19 mouse cellular contexts compared by ENCODE assay signal in genomic region chr11:60905407-60906120, GRCm38 (mm10). TPM values are rescaled to one million over a fixed set of nuclear protein-coding genes. Genes with fewer than 3 reads are reported as not detected.
DNase-seq lines count a peak whose midpoint lies in the region; ATAC-seq lines count a peak whose summit lies in the region.
"Had no signal": no experiment of that assay in that cellular context is flagged by ENCODE, and none has a peak within 500 bp of the region (broad histone marks: within the 10 kb centered on the region; RNA-seq: fewer than 3 reads in every experiment).

No protein-coding gene starts in this region.

- H3K9ac ChIP-seq in kidney, embryonic 15.5 days, result no peak overlapping the region
- H3K9ac ChIP-seq in liver, embryonic 11.5 days (ENCODE audit: low read depth, low read length), result no peak overlapping the region
- H3K9ac ChIP-seq: embryonic facial prominence, embryonic 13.5 days; forebrain, postnatal 0 days; limb, embryonic 13.5 days; liver, embryonic 14.5 days; lung, embryonic 15.5 days had no signal

- ATAC-seq in kidney, embryonic 15.5 days (replicated peaks; ENCODE audit: low FRiP score), result no peak
- ATAC-seq in liver, embryonic 11.5 days (replicated peaks; ENCODE audit: low FRiP score), result no peak
- ATAC-seq: forebrain, postnatal 0 days had no signal

- peaks cover 36% of the 10 kb centered on the region for H3K36me3 ChIP-seq in kidney, embryonic 15.5 days
- H3K36me3 ChIP-seq in liver, embryonic 11.5 days (ENCODE audit: control insufficient read depth, insufficient read depth, low read length), result peaks cover 13% of the 10 kb centered on the region

- 92% methylated on average over 10 of the region's 10 CpGs for WGBS in kidney, embryonic 15.5 days
- 85% methylated on average over 10 of the region's 10 CpGs for WGBS in liver, embryonic 11.5 days

- no peaks in the 10 kb centered on the region for H3K27me3 ChIP-seq in kidney, embryonic 15.5 days
- H3K27me3 ChIP-seq in liver, embryonic 11.5 days (replicated peaks; ENCODE audit: control insufficient read depth, insufficient read depth, low read length), result no peaks in the 10 kb centered on the region
- H3K27me3 ChIP-seq: embryonic facial prominence, embryonic 13.5 days; lung, embryonic 15.5 days had no signal

- no peak overlapping the region for H3K4me2 ChIP-seq in kidney, embryonic 15.5 days
- no peak overlapping the region for H3K4me2 ChIP-seq in liver, embryonic 11.5 days
- H3K4me2 ChIP-seq: embryonic facial prominence, embryonic 13.5 days; limb, embryonic 13.5 days; lung, embryonic 15.5 days had no signal

- DNase-seq in cerebellum, adult 11 months, result peak; percentile 49
- DNase-seq in cerebellum, adult 8-10 months, result no peak
- peak; percentile 40 for DNase-seq in kidney, adult 18-20 months
- peak; percentile 60 to 67 for DNase-seq in cerebellum, adult 18-20 months
- DNase-seq in cerebellum, postnatal 14 days, result peak; percentile 58 to 59
- no peak for DNase-seq in liver, embryonic 11.5 days (ENCODE audit: low spot score)
- DNase-seq: forebrain, postnatal 0 days; kidney, adult 9 months; kidney, postnatal 4 days; right cerebral cortex, postnatal 25 days; thymus, adult 2 months had no signal

- H3K27ac ChIP-seq in kidney, embryonic 15.5 days, result no peak overlapping the region
- H3K27ac ChIP-seq in liver, embryonic 11.5 days (ENCODE audit: low read depth, low read length), result no peak overlapping the region
- H3K27ac ChIP-seq: embryonic facial prominence, embryonic 13.5 days; heart, embryonic 10.5 days; limb, embryonic 13.5 days; liver, embryonic 14.5 days; lung, embryonic 15.5 days; macrophage; midbrain, embryonic 10.5 days had no signal

- peaks cover 8% of the 10 kb centered on the region for H3K4me1 ChIP-seq in kidney, embryonic 15.5 days
- no peaks in the 10 kb centered on the region for H3K4me1 ChIP-seq in liver, embryonic 11.5 days (replicated peaks; ENCODE audit: control insufficient read depth, insufficient read depth, low read length)
- H3K4me1 ChIP-seq: lung, embryonic 15.5 days; midbrain, embryonic 10.5 days had no signal

- no peaks in the 10 kb centered on the region for H3K9me3 ChIP-seq in kidney, embryonic 15.5 days (replicated peaks)
- H3K9me3 ChIP-seq in liver, embryonic 11.5 days (ENCODE audit: control insufficient read depth, low read length), result no peaks in the 10 kb centered on the region
- H3K9me3 ChIP-seq: embryonic facial prominence, embryonic 13.5 days; heart, embryonic 10.5 days; limb, embryonic 13.5 days; lung, embryonic 15.5 days; midbrain, embryonic 10.5 days had no signal

- H3K4me3 ChIP-seq in kidney, embryonic 15.5 days (replicated peaks), result no peak overlapping the region
- no peak overlapping the region for H3K4me3 ChIP-seq in liver, embryonic 11.5 days (ENCODE audit: low read depth, low read length)
- H3K4me3 ChIP-seq: embryonic facial prominence, embryonic 13.5 days; heart, embryonic 10.5 days; limb, embryonic 13.5 days; lung, embryonic 15.5 days; midbrain, embryonic 10.5 days had no signal

RNA-seq across cellular contexts. Expression of gene Natd1, which starts 9.0 kb away (rescaled TPM):
- 21.8 and 24.2 TPM in 2 replicates for polyA plus RNA-seq in kidney, embryonic 15.5 days (2015; fragmentation: Nextera tagmentation; extraction: Ambion mirVana)
- polyA plus RNA-seq in liver, embryonic 11.5 days (2014; fragmentation: Nextera tagmentation; extraction: Ambion mirVana), result 11.2 and 13.3 TPM in 2 replicates

RNA-seq across cellular contexts. Expression of gene Map2k3, which starts 26.3 kb away (rescaled TPM):
- 117 and 127 TPM in 2 replicates for polyA plus RNA-seq in kidney, embryonic 15.5 days (2015; fragmentation: Nextera tagmentation; extraction: Ambion mirVana)
- 132 and 136 TPM in 2 replicates for polyA plus RNA-seq in liver, embryonic 11.5 days (2014; fragmentation: Nextera tagmentation; extraction: Ambion mirVana)

RNA-seq across cellular contexts. Expression of gene Tmem11, which starts 26.5 kb away (rescaled TPM):
- 65.4 and 67.7 TPM in 2 replicates for polyA plus RNA-seq in kidney, embryonic 15.5 days (2015; fragmentation: Nextera tagmentation; extraction: Ambion mirVana)
- 63.8 and 64.1 TPM in 2 replicates for polyA plus RNA-seq in liver, embryonic 11.5 days (2014; fragmentation: Nextera tagmentation; extraction: Ambion mirVana)

Comparison
In these comparisons a context has a peak if more than half of its experiments do, and no peak if none do; other contexts are left out.
1. DNase-seq: peak in cerebellum, adult 11 months (single experiment), kidney, adult 18-20 months (single experiment), cerebellum, adult 18-20 months (2 of 2) and cerebellum, postnatal 14 days (2 of 2); none in cerebellum, adult 8-10 months (single experiment) and liver, embryonic 11.5 days (single experiment).